Mouse (Mus musculus) liver, postnatal 0 days (tissue): Measurements from ENCODE around the gene Dthd1.

Experiments used
- CTCF ChIP-seq: sonication (generic); IDR thresholded peaks from 2 replicates; pipeline ENCODE4 v1.5.1; 2016; ENCODE audit warnings: antibody characterized with exemption, low read depth
- EP300 ChIP-seq: IDR thresholded peaks from 2 replicates; pipeline ENCODE4 v1.6.1; 2016; ENCODE audit warnings: antibody characterized with exemption, low read depth, mild to moderate bottlenecking

DNA sequence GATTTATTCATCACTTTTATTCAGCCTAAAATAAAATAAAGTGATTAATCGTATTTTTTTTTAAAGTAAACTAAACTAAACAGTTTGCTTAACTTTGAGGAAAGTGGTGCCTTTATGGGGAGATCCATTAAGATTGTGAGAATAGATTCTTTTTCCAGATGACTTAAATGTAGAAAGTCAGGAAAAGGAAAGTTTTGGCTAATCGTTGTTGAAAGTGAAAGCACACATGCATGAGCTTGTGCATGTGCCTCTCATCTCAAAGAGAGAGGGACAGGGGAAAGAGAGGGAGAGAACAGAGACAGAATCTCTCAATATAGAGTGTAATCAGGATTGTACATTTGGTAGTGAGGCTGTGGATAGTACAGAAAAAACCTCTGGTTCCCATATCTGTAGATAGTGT, 5.9 kb downstream of the Dthd1 start:
- no peak for TF ChIP-seq CTCF
- no peak for TF ChIP-seq EP300
